Mouse (Mus musculus) embryonic facial prominence, embryonic 10.5 days (tissue): ENCODE data around the gene Ifnab. TPM values are rescaled to one million over a fixed set of nuclear protein-coding genes. Genes with fewer than 3 reads are reported as not detected.

Experiments used
- DNase-seq: peaks from one replicate; pipeline ENCODE4 v3.0.0-alpha.2; 2017; ENCODE audit warnings: low spot score
- H3K27ac ChIP-seq: fragments of 300-500 bp; sonication (generic); replicated peaks from 2 replicates; pipeline ENCODE4 v1.5.1; 2016; ENCODE audit warnings: mild to moderate bottlenecking
- H3K27me3 ChIP-seq: fragments of 300-500 bp; sonication (generic); replicated peaks from 2 replicates; pipeline ENCODE4 v1.6.1; 2016; ENCODE audit warnings: low read depth, mild to moderate bottlenecking; ENCODE audit not compliant: poor library complexity, severe bottlenecking
- H3K36me3 ChIP-seq: fragments of 300-500 bp; sonication (generic); replicated peaks from 2 replicates; pipeline ENCODE4 v1.6.1; 2016; ENCODE audit warnings: mild to moderate bottlenecking, moderate library complexity
- H3K4me1 ChIP-seq: fragments of 300-500 bp; sonication (generic); 2 replicates; pipeline ENCODE4 v1.6.1; 2016
- H3K4me3 ChIP-seq: fragments of 300-500 bp; sonication (generic); 2 replicates; pipeline ENCODE4 v1.5.1; 2016; ENCODE audit warnings: mild to moderate bottlenecking, moderate library complexity
- H3K9me3 ChIP-seq: fragments of 300-500 bp; sonication (generic); 2 replicates; pipeline ENCODE4 v1.6.1; 2016; ENCODE audit warnings: mild to moderate bottlenecking
- WGBS: fragments of 180-500 bp; shearing (Covaris S2); methylation state at CpG from one replicate; pipeline ENCODE4 v1.1.7; 2016; 5-methylcytosine and 5-hydroxymethylcytosine counted together
- polyA plus RNA-seq: library from polyadenylated mRNA; unstranded; fragments of >200 nt; fragmentation: Nextera tagmentation; extraction: Ambion mirVana; gene quantifications from 2 replicates; pipeline ENCODE4 v1.2.1, GENCODE M21; 2016

Gene Ifnab
- polyA plus RNA-seq, 1 experiment from 2014 or later, result not detected

DNA sequence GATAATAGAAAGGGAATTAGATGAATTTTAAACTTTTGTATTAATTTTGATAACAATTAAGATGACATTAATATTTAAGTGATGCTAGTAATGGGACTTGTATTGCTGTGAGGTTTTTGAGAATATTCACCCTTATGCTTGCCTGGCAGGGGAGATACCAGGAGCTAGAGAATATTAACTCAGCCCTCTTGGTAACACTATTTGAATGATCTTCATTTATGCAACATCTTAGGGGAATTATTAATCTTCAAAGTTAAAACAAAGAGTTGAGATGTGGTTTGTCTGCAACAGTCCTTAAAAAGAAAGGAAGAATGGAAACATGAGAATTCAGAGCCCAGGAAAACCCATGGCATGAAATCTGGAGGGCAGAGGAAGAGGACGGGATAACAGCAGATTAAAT, 8.1 kb upstream of the Ifnab start:
- 78% methylated on average over 1 of the region's 1 CpGs for whole genome bisulfite sequencing
- Histone ChIP-seq H3K9me3 (no peaks in the 10 kb centered on the region), H3K36me3 (no peaks in the 10 kb centered on the region), H3K27me3 (no peaks in the 10 kb centered on the region), H3K4me1 (no peaks in the 10 kb centered on the region), H3K27ac (no peak overlapping the region), H3K4me3 (no peak overlapping the region)
- no peak for DNase-seq

- no peak for DNase-seq
- Histone ChIP-seq H3K27me3 (no peaks in the 10 kb centered on the region), H3K9me3 (no peaks in the 10 kb centered on the region), H3K36me3 (no peaks in the 10 kb centered on the region), H3K27ac (no peak overlapping the region), H3K4me3 (no peak overlapping the region), H3K4me1 (no peaks in the 10 kb centered on the region)
- WGBS, result 85% methylated on average over 5 of the region's 5 CpGs
Measured at GRCm38 (mm10) chr4:88698781-88699180, 7.6 kb upstream of the Ifnab start.

- Histone ChIP-seq H3K36me3 (no peaks in the 10 kb centered on the region), H3K9me3 (no peaks in the 10 kb centered on the region), H3K4me3 (no peak overlapping the region), H3K27ac (no peak overlapping the region), H3K4me1 (no peaks in the 10 kb centered on the region), H3K27me3 (no peaks in the 10 kb centered on the region)
- no peak for DNase-seq
- WGBS, result 86% methylated on average over 4 of the region's 4 CpGs
Measured at GRCm38 (mm10) chr4:88697753-88698152, 6.6 kb upstream of the Ifnab start.

DNA sequence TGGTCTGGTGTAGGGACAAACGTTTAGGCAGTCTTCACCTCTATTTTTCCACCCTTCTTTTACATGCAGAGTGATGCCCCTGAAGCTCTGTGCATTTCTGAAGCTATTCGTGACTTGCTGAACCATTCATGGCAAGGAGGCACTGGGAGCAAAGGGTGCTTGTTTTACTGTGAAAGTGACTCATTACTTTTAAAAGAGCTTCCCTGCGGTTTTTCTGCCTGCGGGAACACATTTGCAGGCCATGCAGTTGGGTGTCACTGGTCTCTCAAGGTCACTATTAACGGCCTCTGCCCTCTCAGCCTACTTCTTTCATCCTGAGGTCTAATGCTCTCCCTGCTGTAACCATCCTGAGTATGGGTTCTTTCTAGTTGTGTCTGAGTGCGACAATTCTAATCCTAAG, 5.9 kb upstream of the Ifnab start:
- Histone ChIP-seq H3K4me3 (no peak overlapping the region), H3K27ac (no peak overlapping the region), H3K9me3 (no peaks in the 10 kb centered on the region), H3K36me3 (no peaks in the 10 kb centered on the region), H3K27me3 (no peaks in the 10 kb centered on the region), H3K4me1 (no peaks in the 10 kb centered on the region)
- WGBS, result 64% methylated on average over 6 of the region's 6 CpGs
- no peak for DNase-seq

- Histone ChIP-seq H3K27ac (no peak overlapping the region), H3K9me3 (no peaks in the 10 kb centered on the region), H3K4me3 (no peak overlapping the region), H3K4me1 (no peaks in the 10 kb centered on the region), H3K36me3 (no peaks in the 10 kb centered on the region), H3K27me3 (no peaks in the 10 kb centered on the region)
- 20% methylated on average over 3 of the region's 3 CpGs for WGBS
- DNase-seq, result peak; percentile 82
Measured at GRCm38 (mm10) chr4:88696237-88696884, 5.2 kb upstream of the Ifnab start.

- H3K4me3 ChIP-seq, result no peak overlapping the region
- H3K27me3 ChIP-seq, result no peaks in the 10 kb centered on the region
- no peaks in the 10 kb centered on the region for H3K4me1 ChIP-seq
- no peaks in the 10 kb centered on the region for H3K9me3 ChIP-seq
- H3K27ac ChIP-seq, result no peak overlapping the region
- 88% methylated on average over 2 of the region's 2 CpGs for WGBS
- no peak for DNase-seq
- no peaks in the 10 kb centered on the region for H3K36me3 ChIP-seq
Measured at GRCm38 (mm10) chr4:88693392-88693791, 2.2 kb upstream of the Ifnab start.

DNA sequence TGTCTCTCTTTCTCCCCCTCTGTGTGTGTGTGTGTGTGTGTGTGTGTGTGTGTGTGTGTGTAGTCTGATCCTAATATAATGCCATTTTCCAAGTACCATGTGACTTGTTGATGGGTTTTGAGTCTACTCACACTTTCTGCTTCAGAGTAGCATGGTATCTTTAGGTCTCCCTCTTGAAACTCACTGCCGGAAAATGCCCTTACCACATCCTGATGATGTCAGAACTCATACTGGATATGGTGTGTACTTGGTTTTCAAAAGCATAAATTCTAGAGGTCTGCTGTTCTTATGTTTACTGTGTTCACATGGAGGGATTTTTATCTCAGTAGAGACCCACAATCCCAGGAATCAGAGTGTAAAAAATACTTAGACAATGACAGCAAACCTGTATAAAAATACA, 1.4 kb upstream of the Ifnab start:
- Histone ChIP-seq H3K4me1 (no peaks in the 10 kb centered on the region), H3K27ac (no peak overlapping the region), H3K9me3 (no peaks in the 10 kb centered on the region), H3K4me3 (no peak overlapping the region), H3K27me3 (no peaks in the 10 kb centered on the region), H3K36me3 (no peaks in the 10 kb centered on the region)
- 91% methylated on average over 1 of the region's 1 CpGs for WGBS
- DNase-seq, result no peak

DNA sequence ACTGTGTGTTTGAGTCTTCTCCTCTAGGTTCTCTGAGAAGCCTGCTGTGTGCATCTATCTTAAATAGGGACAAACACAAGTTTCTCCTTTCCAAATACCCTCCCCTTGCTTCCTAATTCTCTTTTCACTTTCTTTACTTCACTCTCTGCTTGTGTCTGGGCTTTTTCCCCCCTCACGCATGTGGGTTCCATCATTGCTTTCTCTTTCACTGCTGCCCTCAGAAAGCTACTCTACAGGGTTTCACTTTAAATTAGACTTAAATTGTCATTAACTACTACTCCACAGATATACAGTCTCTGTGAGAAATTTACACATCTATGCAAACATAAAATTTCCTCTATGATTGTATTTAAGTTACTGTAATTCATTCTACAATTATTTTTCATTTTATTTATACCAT, 7.3 kb downstream of the Ifnab start, which contains the start of gene Ifna2:
Gene Ifna2, minus strand, starts transcription at position 101 of the 400 bp plus-strand sequence.
- Histone ChIP-seq H3K36me3 (no peaks in the 10 kb centered on the region), H3K4me1 (no peaks in the 10 kb centered on the region), H3K27me3 (no peaks in the 10 kb centered on the region), H3K4me3 (no peak within 1 kb of the TSS), H3K9me3 (no peaks in the 10 kb centered on the region), H3K27ac (no peak within 1 kb of the TSS)
- 86% methylated on average over 1 of the region's 1 CpGs for WGBS
- DNase-seq, result no peak

GRCm38 (mm10) chr4:88681353-88681752, 9.8 kb downstream of the Ifnab start:
- DNase-seq, result no peak
- Histone ChIP-seq H3K27me3 (no peaks in the 10 kb centered on the region), H3K27ac (no peak overlapping the region), H3K4me3 (no peak overlapping the region), H3K36me3 (no peaks in the 10 kb centered on the region), H3K9me3 (no peaks in the 10 kb centered on the region), H3K4me1 (no peaks in the 10 kb centered on the region)
- WGBS, result 85% methylated on average over 3 of the region's 3 CpGs

DNA sequence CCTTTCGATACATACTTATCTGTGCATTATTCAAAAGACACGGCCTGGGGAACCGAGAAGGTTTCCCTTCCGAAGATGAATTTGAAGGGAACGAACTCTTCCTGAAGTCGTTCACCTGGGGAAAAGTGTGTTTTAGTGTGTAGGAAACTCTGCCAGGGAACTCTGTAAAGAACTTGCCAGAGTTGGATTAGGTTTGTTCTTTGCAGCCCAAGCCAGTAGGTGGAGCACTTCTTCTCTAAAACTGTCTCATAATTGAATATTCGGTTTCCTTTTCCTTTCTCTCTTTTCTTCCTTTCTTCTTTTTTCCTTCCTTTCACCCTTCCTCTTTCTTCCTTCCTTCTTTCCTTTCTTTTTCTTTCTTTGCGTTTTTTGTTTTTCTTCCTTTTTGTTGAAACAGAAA, 10.8 kb downstream of the Ifnab start:
- H3K36me3 ChIP-seq, result no peaks in the 10 kb centered on the region
- H3K27ac ChIP-seq, result no peak overlapping the region
- 56% methylated on average over 8 of the region's 8 CpGs for WGBS
- no peak overlapping the region for H3K4me3 ChIP-seq
- H3K9me3 ChIP-seq, result no peaks in the 10 kb centered on the region
- no peak for DNase-seq
- no peaks in the 10 kb centered on the region for H3K4me1 ChIP-seq
- H3K27me3 ChIP-seq, result no peaks in the 10 kb centered on the region

DNA sequence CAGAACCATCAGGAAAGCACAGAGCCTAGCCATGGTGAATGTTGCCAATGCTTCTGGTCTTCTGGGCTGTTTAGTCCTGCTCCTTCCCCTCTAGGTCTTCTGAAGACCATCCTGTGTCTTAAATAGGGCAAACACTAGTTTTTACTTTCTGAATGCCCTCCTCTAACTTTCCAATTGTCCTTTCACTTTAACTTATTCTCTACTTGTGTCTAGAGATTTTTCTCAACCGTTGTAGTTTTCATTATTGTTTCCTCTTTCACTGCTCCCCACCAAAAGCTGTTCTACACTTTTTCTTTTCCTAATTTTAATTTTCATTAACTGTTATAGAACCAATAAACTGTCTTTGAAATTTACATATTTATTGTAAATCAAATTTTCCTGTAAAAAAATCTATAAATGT, 14.3 kb downstream of the Ifnab start, which contains the start of gene Ifna16:
Gene Ifna16, minus strand, starts transcription at position 101 of the 400 bp plus-strand sequence.
- Histone ChIP-seq H3K4me1 (no peaks in the 10 kb centered on the region), H3K4me3 (no peak within 1 kb of the TSS), H3K27ac (no peak within 1 kb of the TSS), H3K27me3 (no peaks in the 10 kb centered on the region), H3K9me3 (no peaks in the 10 kb centered on the region), H3K36me3 (no peaks in the 10 kb centered on the region)
- DNase-seq, result no peak
- WGBS, result 86% methylated on average over 1 of the region's 1 CpGs

DNA sequence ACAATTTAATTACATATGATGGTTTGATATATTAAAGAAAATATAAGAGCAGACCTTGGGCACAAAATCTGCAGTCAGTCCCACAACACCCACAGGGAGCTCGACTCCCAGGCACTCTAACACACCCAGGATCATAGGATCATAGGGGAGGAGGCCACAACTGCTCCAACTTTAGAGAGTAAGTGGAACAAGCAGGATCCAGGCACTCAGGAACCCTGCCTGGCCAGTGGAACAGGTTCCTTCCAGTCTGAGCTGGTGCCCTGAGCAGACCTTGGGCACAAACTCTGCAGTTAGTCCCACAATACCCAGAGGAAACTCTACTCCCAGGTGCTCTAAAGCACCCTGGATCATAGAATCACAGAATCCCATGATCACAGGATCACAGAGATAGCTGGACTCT, 35.7 kb downstream of the Ifnab start:
- 0 out of 2 replicates have a peak, but pooled peaks cover 5% of the 10 kb centered on the region for H3K9me3 ChIP-seq
- no peak overlapping the region for H3K4me3 ChIP-seq
- WGBS, result 64% methylated on average over 1 of the region's 1 CpGs
- no peaks in the 10 kb centered on the region for H3K4me1 ChIP-seq
- no peak for DNase-seq
- no peak overlapping the region for H3K27ac ChIP-seq
- no peaks in the 10 kb centered on the region for H3K27me3 ChIP-seq
- H3K36me3 ChIP-seq, result no peaks in the 10 kb centered on the region

GRCm38 (mm10) chr4:88653644-88654043, 37.5 kb downstream of the Ifnab start:
- DNase-seq, result no peak
- Histone ChIP-seq H3K27ac (no peak overlapping the region), H3K4me1 (no peaks in the 10 kb centered on the region), H3K9me3 (0 out of 2 replicates have a peak, but pooled peaks cover 4% of the 10 kb centered on the region), H3K27me3 (no peaks in the 10 kb centered on the region), H3K4me3 (no peak overlapping the region), H3K36me3 (no peaks in the 10 kb centered on the region)
- WGBS, result 71% methylated on average over 3 of the region's 3 CpGs
